Mouse (Mus musculus) embryo, embryonic 10 days (tissue): Measurements from ENCODE around the gene Hddc2.

Experiments used
- DNase-seq: peaks from one replicate; pipeline ENCODE4 v3.0.0-alpha.2; 2015; ENCODE audit warnings: low spot score

Gene Hddc2

GRCm38 (mm10) chr10:31354141-31354540 lies 41.0 kb downstream of the Hddc2 start:
- no peak for DNase-seq

GRCm38 (mm10) chr10:31354886-31355461 lies 41.8 kb downstream of the Hddc2 start:
- no peak for DNase-seq

GRCm38 (mm10) chr10:31359749-31360148 lies 46.6 kb downstream of the Hddc2 start:
- no peak for DNase-seq

GRCm38 (mm10) chr10:31370200-31370599 lies 57.0 kb downstream of the Hddc2 start:
- DNase-seq = peak; percentile 56
